Mouse (Mus musculus) forebrain, embryonic 11.5 days (tissue): ENCODE results near the gene Duxbl3. TPM values are rescaled to one million over a fixed set of nuclear protein-coding genes. Genes with fewer than 3 reads are reported as not detected.
A peak's percentile ranks its signal among the peaks of the same experiment; 100 is the strongest.

Experiments
- ATAC-seq: fragments of 200-750 bp; cut with Nextera tagmentation; replicated peaks from 2 replicates; pipeline ENCODE4 v1.8.0; 2017; ENCODE audit warnings: moderate TSS enrichment; ENCODE audit not compliant: low FRiP score
- DNase-seq: peaks from one replicate; pipeline ENCODE4 v3.0.0-alpha.2; 2017; ENCODE audit warnings: low spot score
- H3K27ac ChIP-seq: fragments of 300-500 bp; sonication (generic); 2 replicates; pipeline ENCODE4 v1.5.1; 2014; ENCODE audit warnings: low read depth, low read length
- H3K27me3 ChIP-seq: fragments of 300-500 bp; sonication (generic); 2 replicates; pipeline ENCODE4 v1.6.1; 2014; ENCODE audit warnings: mild to moderate bottlenecking, low read length, mixed read lengths; ENCODE audit not compliant: control insufficient read depth, insufficient read depth
- H3K36me3 ChIP-seq: fragments of 300-500 bp; sonication (generic); 2 replicates; pipeline ENCODE4 v1.6.1; 2014; ENCODE audit warnings: mild to moderate bottlenecking, low read length, moderate library complexity, mixed read lengths; ENCODE audit not compliant: control insufficient read depth, insufficient read depth
- H3K4me1 ChIP-seq: fragments of 300-500 bp; sonication (generic); replicated peaks from 2 replicates; pipeline ENCODE4 v1.6.1; 2014; ENCODE audit warnings: low read length, mixed read lengths; ENCODE audit not compliant: control insufficient read depth, insufficient read depth
- H3K4me2 ChIP-seq: fragments of 300-500 bp; sonication (generic); 2 replicates; pipeline ENCODE4 v1.6.1; 2014; ENCODE audit warnings: low read depth, mild to moderate bottlenecking, low read length, moderate library complexity, mixed read lengths; ENCODE audit not compliant: severe bottlenecking
- H3K4me3 ChIP-seq: fragments of 300-500 bp; sonication (generic); 2 replicates; pipeline ENCODE4 v1.5.1; 2014; ENCODE audit warnings: low read depth, low read length
- H3K9ac ChIP-seq: fragments of 300-500 bp; sonication (generic); 2 replicates; pipeline ENCODE4 v1.6.1; 2014; ENCODE audit warnings: low read length
- H3K9me3 ChIP-seq: fragments of 300-500 bp; sonication (generic); 2 replicates; pipeline ENCODE4 v1.6.1; 2016; ENCODE audit warnings: low read length, mixed read lengths; ENCODE audit not compliant: control insufficient read depth
- WGBS: fragments of 180-500 bp; shearing (Covaris S2); extraction: QIAGEN DNeasy Blood & Tissue Kit; methylation state at CpG from one replicate; pipeline ENCODE4 v1.1.7; 2014; 5-methylcytosine and 5-hydroxymethylcytosine counted together
- polyA plus RNA-seq: library from polyadenylated mRNA; unstranded; fragments of >200 nt; fragmentation: Nextera tagmentation; extraction: Ambion mirVana; gene quantifications from 2 replicates; pipeline ENCODE4 v1.2.1, GENCODE M21; 2014

Gene Duxbl3
- polyA plus RNA-seq, 1 experiment from 2014 or later = 5.0 TPM

DNA sequence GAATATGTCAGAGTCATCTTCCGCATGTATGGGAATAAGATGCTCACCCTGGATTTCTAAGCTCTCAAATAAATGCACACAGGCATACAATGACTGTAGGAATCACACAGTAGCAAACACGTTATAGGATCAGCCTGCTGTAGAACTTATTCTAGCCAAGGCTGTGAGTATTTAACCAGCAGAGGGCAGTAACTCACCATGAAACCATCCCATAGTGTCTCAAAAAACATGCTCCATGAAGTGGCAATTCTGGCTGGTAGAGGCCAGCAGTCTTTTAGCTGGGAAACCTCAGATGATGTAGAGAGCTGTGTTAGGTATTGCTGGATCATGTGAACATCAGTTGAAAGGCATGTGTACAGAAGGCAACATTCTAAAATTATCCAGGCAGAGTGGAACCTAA lies 45.3 kb downstream of the Duxbl3 start:
- Histone ChIP-seq H3K4me2 (no peak overlapping the region), H3K27ac (no peak overlapping the region), H3K9ac (no peak overlapping the region), H3K27me3 (no peaks in the 10 kb centered on the region), H3K36me3 (no peaks in the 10 kb centered on the region), H3K4me1 (no peaks in the 10 kb centered on the region), H3K4me3 (no peak overlapping the region), H3K9me3 (no peaks in the 10 kb centered on the region)
- ATAC-seq (0 out of 2 replicates have a peak, but pooled peaks have one; percentile 15), DNase-seq (no peak)
- 40% methylated on average over 2 of the region's 2 CpGs for WGBS

- ATAC-seq = no peak
Measured at GRCm38 (mm10) chr14:26306032-26306431, 48.3 kb downstream of the Duxbl3 start.

DNA sequence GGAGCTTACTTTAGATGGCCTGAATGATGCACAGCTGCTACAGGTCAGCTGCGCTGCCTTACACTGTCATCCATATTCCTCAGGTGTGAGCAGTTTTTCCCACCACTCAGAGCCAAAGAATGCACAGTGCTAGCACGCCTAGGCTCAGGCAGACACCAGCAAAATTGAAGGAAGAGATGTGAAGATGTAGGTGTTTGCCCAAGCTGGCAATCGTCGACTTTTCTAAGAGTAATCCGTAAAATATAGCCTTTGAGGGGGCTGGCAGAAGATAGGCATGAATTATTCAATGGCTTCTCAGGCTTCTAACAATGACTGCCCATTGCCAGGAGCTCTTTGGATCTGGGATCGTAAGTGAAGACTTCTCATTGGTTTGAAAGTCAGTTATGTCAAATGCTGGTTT lies 51.1 kb downstream of the Duxbl3 start:
- 89% methylated on average over 6 of the region's 6 CpGs for WGBS
- no peaks in the 10 kb centered on the region for H3K9me3 ChIP-seq
- H3K36me3 ChIP-seq = no peaks in the 10 kb centered on the region
- no peaks in the 10 kb centered on the region for H3K4me1 ChIP-seq
- H3K27ac ChIP-seq = no peak overlapping the region
- ATAC-seq = no peak
- no peak overlapping the region for H3K4me2 ChIP-seq
- no peak for DNase-seq
- no peak overlapping the region for H3K4me3 ChIP-seq
- H3K27me3 ChIP-seq = no peaks in the 10 kb centered on the region
- H3K9ac ChIP-seq = no peak overlapping the region

More at GRCm38 (mm10) chr14:26306032-26306431, 48.3 kb downstream of the Duxbl3 start:
- Histone ChIP-seq H3K36me3 (no peaks in the 10 kb centered on the region), H3K4me1 (no peaks in the 10 kb centered on the region), H3K9ac (no peak overlapping the region), H3K4me2 (no peak overlapping the region), H3K9me3 (no peaks in the 10 kb centered on the region), H3K4me3 (no peak overlapping the region), H3K27me3 (no peaks in the 10 kb centered on the region), H3K27ac (no peak overlapping the region)
- peak; percentile 59 for DNase-seq
- 43% methylated on average over 2 of the region's 2 CpGs for WGBS

- Histone ChIP-seq H3K36me3 (no peaks in the 10 kb centered on the region), H3K4me3 (no peak overlapping the region)
Measured at GRCm38 (mm10) chr14:26309511-26309910, 51.7 kb downstream of the Duxbl3 start.

DNA sequence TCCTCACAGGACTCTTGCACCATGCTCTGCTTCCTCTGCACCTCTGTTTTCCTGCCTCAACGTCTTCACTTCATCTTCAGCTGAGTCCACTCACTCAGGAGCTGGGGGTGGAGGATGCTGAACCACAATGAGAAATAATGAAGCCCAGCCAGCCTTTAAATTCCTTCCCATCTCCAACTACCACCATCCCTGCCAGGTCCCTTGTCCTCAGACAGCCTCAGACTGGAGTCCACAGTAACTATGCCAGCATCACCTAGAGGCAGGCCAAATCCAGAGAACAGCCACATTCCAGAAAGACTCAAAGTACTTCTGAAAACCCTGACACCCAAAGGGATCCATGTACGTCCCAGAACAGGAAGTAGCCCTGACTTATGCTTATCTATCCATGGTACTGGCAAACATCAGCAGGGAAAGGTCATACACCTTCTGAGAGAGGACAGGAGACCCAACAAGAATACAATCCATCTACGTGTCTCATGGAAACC lies 58.5 kb downstream of the Duxbl3 start:
- 79% methylated on average over 3 of the region's 3 CpGs for WGBS
- ATAC-seq (no peak), DNase-seq (no peak)
- Histone ChIP-seq H3K4me1 (no peaks in the 10 kb centered on the region), H3K36me3 (no peaks in the 10 kb centered on the region), H3K4me3 (no peak overlapping the region), H3K9me3 (no peaks in the 10 kb centered on the region), H3K27ac (no peak overlapping the region), H3K4me2 (no peak overlapping the region), H3K9ac (no peak overlapping the region), H3K27me3 (no peaks in the 10 kb centered on the region)

More at GRCm38 (mm10) chr14:26309511-26309910, 51.7 kb downstream of the Duxbl3 start:
- no peaks in the 10 kb centered on the region for H3K27me3 ChIP-seq
- H3K27ac ChIP-seq = no peak overlapping the region
- H3K9me3 ChIP-seq = no peaks in the 10 kb centered on the region
- H3K4me2 ChIP-seq = no peak overlapping the region
- H3K9ac ChIP-seq = no peak overlapping the region
- 84% methylated on average over 1 of the region's 1 CpGs for WGBS
- ATAC-seq (no peak), DNase-seq (no peak)
- H3K4me1 ChIP-seq = no peaks in the 10 kb centered on the region

Other genes starting within 250 kb of the Duxbl3 start
- 0.99 TPM in 1 of 2 replicates, not detected in the other for gene Gm9780, start 215.3 kb upstream of the Duxbl3 start, polyA plus RNA-seq
- 17.6 and 25.4 TPM in 2 replicates for gene Tmem254c, start 190.6 kb upstream of the Duxbl3 start, polyA plus RNA-seq
- gene Cphx2, start 176.4 kb upstream of the Duxbl3 start, polyA plus RNA-seq = not detected in 2 replicates
- not detected in 2 replicates for gene Cphx3, start 175.7 kb upstream of the Duxbl3 start, polyA plus RNA-seq
- not detected in 2 replicates for gene Duxbl2, start 139.6 kb upstream of the Duxbl3 start, polyA plus RNA-seq
- 0.57 and 1.6 TPM in 2 replicates for gene Plac9b, start 75.5 kb upstream of the Duxbl3 start, polyA plus RNA-seq
- gene Tmem254b, start 50.9 kb upstream of the Duxbl3 start, polyA plus RNA-seq = 8.8 and 18.8 TPM in 2 replicates